ENCODE assay signal across 9 mouse cellular contexts in genomic region chr5:103336689-103337490, GRCm38 (mm10).
A peak's percentile ranks its signal among the peaks of the same experiment; 100 is the strongest.
DNase-seq lines count a peak whose midpoint lies in the region; ATAC-seq and TF ChIP-seq lines count a peak whose summit lies in the region.
"Had no signal": no experiment of that assay in that cellular context is flagged by ENCODE, and none has a peak within 500 bp of the region (broad histone marks: within the 10 kb centered on the region; RNA-seq: fewer than 3 reads in every experiment).

No protein-coding gene starts in this region.

- peak overlapping the region; percentile 35; the same call in 1 of the 2 replicates for H3K4me2 ChIP-seq in lung, embryonic 14.5 days
- peak overlapping the region; percentile 35 for H3K4me2 ChIP-seq in hindbrain, embryonic 15.5 days
- H3K4me2 ChIP-seq in neural tube, embryonic 15.5 days: peak overlapping the region; percentile 47

- H3K27ac ChIP-seq in lung, embryonic 14.5 days (ENCODE audit: low read depth): no peak overlapping the region
- H3K27ac ChIP-seq in hindbrain, embryonic 15.5 days (replicated peaks): peak overlapping the region; percentile 23; the same call in 1 of the 2 replicates
- no peak overlapping the region for H3K27ac ChIP-seq in neural tube, embryonic 15.5 days (replicated peaks)

- peak; percentile 22 to 24 for DNase-seq in cerebellum, postnatal 14 days
- no peak for DNase-seq in cerebellum, postnatal 4 days (ENCODE audit: low spot score in 2 of 2)
- DNase-seq in lung, embryonic 14.5 days: peak; percentile 9
- no peak for DNase-seq in lung, postnatal 4 days
- DNase-seq in right cerebral cortex, postnatal 4 days: no peak
- DNase-seq: kidney, adult 9 months had no signal

- 12% methylated on average over 11 of the region's 11 CpGs for WGBS in lung, embryonic 14.5 days
- 12% methylated on average over 11 of the region's 11 CpGs for WGBS in hindbrain, embryonic 15.5 days
- WGBS in neural tube, embryonic 15.5 days: 7% methylated on average over 11 of the region's 11 CpGs

- H3K9ac ChIP-seq in lung, embryonic 14.5 days: no peak overlapping the region
- no peak overlapping the region for H3K9ac ChIP-seq in hindbrain, embryonic 15.5 days
- H3K9ac ChIP-seq in neural tube, embryonic 15.5 days (replicated peaks): no peak overlapping the region; the same call in 1 of the 2 replicates

- H3K27me3 ChIP-seq in lung, embryonic 14.5 days (ENCODE audit: insufficient read depth, low read length): no peaks in the 10 kb centered on the region
- no peaks in the 10 kb centered on the region for H3K27me3 ChIP-seq in hindbrain, embryonic 15.5 days
- peaks cover 10% of the 10 kb centered on the region for H3K27me3 ChIP-seq in neural tube, embryonic 15.5 days (replicated peaks)

- H3K9me3 ChIP-seq in lung, embryonic 14.5 days (ENCODE audit: low read depth, low read length): no peaks in the 10 kb centered on the region
- H3K9me3 ChIP-seq in hindbrain, embryonic 15.5 days: no peaks in the 10 kb centered on the region
- no peaks in the 10 kb centered on the region for H3K9me3 ChIP-seq in neural tube, embryonic 15.5 days (replicated peaks)

- no peaks in the 10 kb centered on the region for H3K4me1 ChIP-seq in lung, embryonic 14.5 days (ENCODE audit: insufficient read depth)
- peaks cover 37% of the 10 kb centered on the region for H3K4me1 ChIP-seq in hindbrain, embryonic 15.5 days (replicated peaks)
- H3K4me1 ChIP-seq in neural tube, embryonic 15.5 days: peaks cover 31% of the 10 kb centered on the region

- H3K36me3 ChIP-seq in lung, embryonic 14.5 days (ENCODE audit: insufficient read depth): no peaks in the 10 kb centered on the region
- no peaks in the 10 kb centered on the region for H3K36me3 ChIP-seq in hindbrain, embryonic 15.5 days
- H3K36me3 ChIP-seq in neural tube, embryonic 15.5 days: no peaks in the 10 kb centered on the region

- no peak for TF ChIP-seq CTCF in lung, embryonic 14.5 days (IDR thresholded peaks at IDR 0.05; ENCODE audit: low read depth)

- no peak overlapping the region for H3K4me3 ChIP-seq in lung, embryonic 14.5 days (ENCODE audit: low read depth, low read length)
- H3K4me3 ChIP-seq in hindbrain, embryonic 15.5 days: peak overlapping the region; percentile 8; the same call in 1 of the 2 replicates
- H3K4me3 ChIP-seq in neural tube, embryonic 15.5 days (replicated peaks): no peak overlapping the region

- no peak; the same call in 1 of the 2 replicates for ATAC-seq in lung, embryonic 14.5 days (ENCODE audit: insufficient read depth)
- ATAC-seq in hindbrain, embryonic 15.5 days (ENCODE audit: low FRiP score, low read depth): 0 out of 2 replicates have a peak, but pooled peaks have one; percentile 36
- ATAC-seq in neural tube, embryonic 15.5 days (ENCODE audit: low FRiP score): peak; percentile 71
- ATAC-seq in inflammation-experienced regulatory T-cells, adult 6 months: no peak

Comparison
In these comparisons a context has a peak if more than half of its experiments do, and no peak if none do; other contexts are left out.
1. DNase-seq: peak in cerebellum, postnatal 14 days (2 of 2) and lung, embryonic 14.5 days (single experiment); none in cerebellum, postnatal 4 days (0 of 2), lung, postnatal 4 days (0 of 2) and right cerebral cortex, postnatal 4 days (single experiment).
2. ATAC-seq: peak in hindbrain, embryonic 15.5 days (single experiment) and neural tube, embryonic 15.5 days (single experiment); none in lung, embryonic 14.5 days (single experiment) and inflammation-experienced regulatory T-cells, adult 6 months (single experiment).
3. Peak in every context shown above with its lines, with median percentiles within 50 percentile points of each other: H3K4me2 ChIP-seq.